Mouse (Mus musculus): ENCODE results near the gene Ajuba. TPM values are rescaled to one million over a fixed set of nuclear protein-coding genes. Genes with fewer than 3 reads are reported as not detected.
"Not testable (repeated sequence)": the region's sequence is repeated elsewhere in the genome, so short reads cannot be mapped to it uniquely, and the experiment has no call there.

Ajuba gene
- 10 to 100 TPM; 23.7 to 41.6 (median 32.6) TPM for total RNA-seq (2022)

- DNase-seq, result peak; percentile 89
Observed at GRCm38 (mm10) chr14:54577089-54577982, at the start of gene Ajuba. TSS of gene Ajuba (minus strand) at chr14:54577558.

DNA sequence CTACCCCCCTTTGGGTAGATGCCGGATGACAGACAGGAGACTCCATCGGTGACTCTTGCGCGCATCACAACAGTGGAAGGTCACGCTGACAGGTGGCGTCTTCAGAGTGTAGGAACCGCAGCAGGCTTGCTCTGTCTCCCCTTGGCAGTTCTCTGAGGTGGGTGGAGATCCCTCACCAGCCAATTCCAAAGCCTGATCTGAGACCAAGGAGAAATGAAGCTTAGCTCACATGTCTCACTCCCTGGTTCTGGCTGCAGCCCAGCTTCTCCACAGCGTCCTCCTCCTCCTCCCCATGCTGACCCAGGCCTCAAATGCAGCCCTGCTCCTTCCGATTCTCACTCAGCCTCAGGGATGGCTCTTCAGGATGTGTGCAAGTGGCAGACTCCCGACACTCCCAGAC lies 47.6 kb upstream of the Ajuba start:
- no peak for DNase-seq

GRCm38 (mm10) chr14:54623334-54623733 lies 46.0 kb upstream of the Ajuba start:
- no peak for DNase-seq

DNA sequence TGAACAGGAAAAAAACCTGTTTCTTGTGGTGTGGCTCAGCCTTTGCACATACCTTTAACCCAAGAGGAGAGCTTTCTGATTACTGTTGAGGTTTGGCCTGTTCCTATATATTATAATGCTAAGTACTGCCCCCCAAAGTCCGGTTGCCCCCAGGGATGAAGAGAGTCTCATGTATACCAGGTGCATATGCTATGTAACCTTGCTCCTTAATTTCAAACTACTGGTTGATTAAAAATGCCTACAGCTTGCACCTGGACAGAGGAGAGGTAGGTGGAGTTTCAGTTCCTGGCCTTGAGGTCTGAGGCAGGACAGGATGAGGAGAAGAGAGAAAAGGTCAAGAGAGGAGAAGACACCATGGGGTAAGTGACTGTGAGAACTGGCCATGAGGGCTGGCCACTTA lies 43.8 kb upstream of the Ajuba start, which contains the start of gene Psmb11:
TSS of gene Psmb11 (plus strand) at position 301 of the 400 bp plus-strand sequence.
- no peak for DNase-seq

DNA sequence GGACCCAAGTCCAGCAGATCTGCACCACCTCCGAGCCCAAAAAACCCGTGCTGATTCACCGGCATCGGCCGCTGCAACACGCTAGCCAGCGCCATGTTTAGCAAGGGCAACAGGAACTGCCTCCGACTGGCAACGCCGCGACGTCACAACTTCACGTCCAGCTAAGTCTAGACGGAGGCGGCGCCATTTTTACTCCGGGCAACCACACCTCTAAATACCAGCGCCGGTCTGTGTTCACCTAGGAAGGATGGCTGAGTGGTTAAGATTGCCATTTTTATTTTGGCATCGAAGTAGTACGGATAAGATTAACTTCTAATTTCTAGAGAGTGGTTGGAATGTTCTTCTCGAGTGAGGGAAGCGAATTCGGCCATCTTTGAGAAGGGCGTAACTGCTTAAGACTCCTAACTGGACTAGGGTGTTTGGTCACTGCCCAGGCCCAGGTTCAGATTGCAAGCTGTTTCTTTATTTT lies 40.6 kb upstream of the Ajuba start, which contains the start of gene Psmb5:
TSS of gene Psmb5 (minus strand) at position 126 of the 469 bp plus-strand sequence.
- peak; percentile 86 for DNase-seq

- no peak for DNase-seq
Observed at GRCm38 (mm10) chr14:54617152-54617896, 40.0 kb upstream of the Ajuba start.

- no peak for DNase-seq
Observed at GRCm38 (mm10) chr14:54616226-54616825, 39.0 kb upstream of the Ajuba start.

DNA sequence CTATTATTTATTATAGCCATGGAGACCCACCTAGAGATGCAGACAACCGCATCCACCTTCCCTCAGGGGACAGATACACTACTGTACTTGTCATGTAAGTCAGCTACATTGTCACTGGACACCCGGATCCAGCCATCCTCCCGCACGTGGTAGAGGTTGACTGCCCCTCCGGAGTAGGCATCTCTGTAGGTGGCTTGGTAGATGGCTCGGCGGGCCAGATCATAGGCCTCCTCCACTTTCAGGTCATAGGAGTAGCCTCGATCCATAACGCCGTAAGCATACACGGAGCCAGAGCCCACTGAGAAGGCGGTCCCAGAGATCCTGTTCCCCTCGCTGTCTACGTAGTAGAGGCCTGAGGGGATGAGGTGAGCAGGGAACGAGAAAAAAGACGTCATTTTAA lies 36.8 kb upstream of the Ajuba start:
- DNase-seq, result not testable (repeated sequence)

DNA sequence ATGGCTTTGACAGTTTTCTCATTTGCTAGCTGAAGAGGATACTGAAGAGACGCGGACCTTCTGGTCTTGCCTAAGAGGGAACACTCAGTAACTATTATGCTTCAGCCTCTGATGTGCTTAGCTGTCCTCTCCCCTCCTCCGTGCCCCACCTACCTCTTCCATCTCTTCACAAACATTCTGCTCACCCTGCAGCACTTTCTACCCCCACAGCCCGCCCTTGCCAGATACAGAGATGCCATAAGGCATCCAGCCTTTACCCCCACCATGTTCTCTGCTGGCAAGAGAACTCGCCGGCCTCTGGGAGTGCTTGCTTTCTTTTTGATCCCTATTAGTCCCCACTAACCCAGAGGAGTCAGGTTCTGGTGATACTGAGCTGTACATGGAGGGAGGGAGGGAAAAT lies 33.3 kb upstream of the Ajuba start:
- DNase-seq, result no peak

DNA sequence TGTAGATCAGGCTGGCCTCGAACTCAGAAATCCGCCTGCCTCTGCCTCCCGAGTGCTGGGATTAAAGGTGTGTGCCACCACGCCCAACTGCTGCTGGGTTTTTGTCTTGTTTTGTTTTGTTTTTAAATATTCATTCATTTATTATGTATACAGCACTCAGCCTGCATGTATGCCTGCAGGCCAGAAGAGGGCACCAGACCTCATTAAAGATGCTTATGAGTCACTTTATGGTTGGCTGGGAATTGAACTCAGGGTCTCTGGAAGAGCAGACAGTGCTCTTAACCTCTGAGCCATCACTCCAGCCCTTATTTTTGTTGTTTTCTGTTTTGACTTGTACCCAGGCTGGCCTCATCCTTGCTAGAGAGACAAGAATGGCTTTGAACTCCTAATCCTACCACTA lies 32.6 kb upstream of the Ajuba start:
- no peak for DNase-seq

DNA sequence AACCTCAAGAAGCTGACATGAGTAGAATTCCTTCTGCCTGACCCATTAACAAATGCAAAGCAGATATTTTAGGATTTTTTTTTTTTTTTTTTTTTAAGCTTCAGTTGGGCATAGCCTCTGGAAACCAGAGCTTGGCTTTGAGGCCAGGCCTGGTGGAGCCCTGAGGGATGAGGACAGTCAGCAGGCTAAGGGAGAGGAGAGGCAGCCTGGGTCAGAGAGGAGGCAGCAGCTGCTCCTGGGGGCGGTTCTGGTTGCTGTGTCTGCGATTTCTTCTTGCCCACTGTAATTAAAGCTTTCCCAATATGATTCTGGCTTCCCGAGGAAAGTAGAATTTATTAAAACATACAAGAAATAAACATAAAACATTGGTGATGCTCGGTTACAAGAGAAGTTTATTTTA lies 31.9 kb upstream of the Ajuba start:
- no peak for DNase-seq

DNA sequence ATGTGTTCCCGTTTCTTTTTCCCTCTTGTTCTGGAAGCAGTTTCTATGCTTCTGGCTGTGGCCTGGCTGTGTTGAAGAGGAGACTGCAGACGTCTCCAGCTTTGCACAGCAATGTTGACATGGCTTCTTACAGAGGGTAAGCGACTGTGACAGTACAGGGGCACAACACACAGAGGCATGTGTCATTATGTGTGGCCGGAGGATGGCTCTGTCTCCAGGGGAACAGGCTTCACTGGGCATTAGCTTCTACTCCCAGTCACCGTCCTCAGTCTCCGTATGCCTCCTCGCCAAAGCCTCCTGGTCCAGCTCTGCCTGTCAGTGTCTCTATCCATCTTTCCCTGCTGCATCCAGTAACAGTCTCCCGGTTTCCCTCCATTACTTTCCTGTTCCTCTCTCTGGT lies 29.9 kb upstream of the Ajuba start:
- no peak for DNase-seq

DNA sequence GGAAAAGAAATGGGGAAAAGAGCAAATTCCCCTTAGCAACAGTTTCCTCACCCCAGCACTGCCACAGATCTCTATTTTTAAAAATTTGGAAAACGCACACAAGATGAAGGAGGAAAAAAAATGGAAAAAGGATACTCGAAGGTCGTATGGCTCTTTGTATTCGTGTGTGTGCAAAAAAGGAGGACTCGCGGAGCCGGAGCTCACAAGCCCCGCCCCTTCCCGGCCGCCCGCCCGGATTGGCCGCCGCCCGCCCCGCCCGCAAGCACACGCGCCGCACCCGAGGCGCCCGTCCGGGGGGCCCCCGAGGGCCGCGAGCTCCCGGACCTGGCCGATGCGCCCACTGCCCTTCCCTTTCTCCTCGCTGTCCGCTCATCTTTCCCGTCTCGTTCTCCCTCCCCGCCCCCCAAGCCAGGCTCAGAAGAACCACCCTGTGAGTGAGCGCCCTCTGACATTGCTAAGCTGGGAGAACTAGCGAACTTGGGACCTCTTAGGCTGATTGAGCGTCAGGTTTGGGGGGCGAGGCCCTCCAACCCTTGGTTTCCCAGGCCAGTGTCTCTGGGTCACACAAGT lies 28.5 kb upstream of the Ajuba start, which contains the start of gene 4931414P19Rik:
TSS of gene 4931414P19Rik (minus strand) at position 242 of the 570 bp plus-strand sequence.
- peak; percentile 49 for DNase-seq

GRCm38 (mm10) chr14:54603686-54604085 lies 26.3 kb upstream of the Ajuba start:
- DNase-seq, result no peak

DNA sequence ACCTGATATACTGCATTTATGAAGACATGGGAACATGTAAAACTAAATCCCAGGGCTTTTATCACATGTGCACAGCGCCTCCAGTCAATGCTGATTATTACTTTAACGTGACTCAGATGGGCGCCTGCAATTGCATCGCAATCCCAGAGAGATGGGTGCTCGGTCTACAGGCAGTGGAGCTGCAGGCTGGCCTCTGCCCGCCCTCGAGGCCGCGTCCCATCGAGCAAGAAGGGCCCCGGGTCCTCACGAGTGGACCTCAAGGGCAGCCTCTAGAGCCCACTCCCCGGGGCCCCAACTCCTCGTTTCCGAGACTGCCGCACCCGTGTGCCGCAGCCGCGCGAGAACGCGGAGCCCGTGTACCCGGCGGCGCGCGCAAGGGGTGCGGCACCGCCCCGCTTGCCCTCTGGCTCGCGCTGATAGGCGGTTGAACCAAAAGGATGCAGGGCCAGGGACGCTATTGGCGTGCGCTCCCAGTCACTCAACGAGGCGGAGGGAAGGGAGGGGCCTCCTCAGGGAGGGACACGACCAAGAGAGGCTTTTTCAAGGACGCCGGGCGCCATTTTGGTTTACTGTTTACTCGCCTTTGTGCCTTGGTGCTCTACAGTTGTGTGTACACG lies 25.8 kb upstream of the Ajuba start:
- DNase-seq, result peak; percentile 95

- DNase-seq, result no peak
Observed at GRCm38 (mm10) chr14:54602613-54603012, 25.3 kb upstream of the Ajuba start.

GRCm38 (mm10) chr14:54601601-54602000 lies 24.2 kb upstream of the Ajuba start:
- no peak for DNase-seq

GRCm38 (mm10) chr14:54597084-54597483 lies 19.7 kb upstream of the Ajuba start:
- no peak for DNase-seq

GRCm38 (mm10) chr14:54594631-54595414 lies 17.5 kb upstream of the Ajuba start:
- DNase-seq, result no peak

DNA sequence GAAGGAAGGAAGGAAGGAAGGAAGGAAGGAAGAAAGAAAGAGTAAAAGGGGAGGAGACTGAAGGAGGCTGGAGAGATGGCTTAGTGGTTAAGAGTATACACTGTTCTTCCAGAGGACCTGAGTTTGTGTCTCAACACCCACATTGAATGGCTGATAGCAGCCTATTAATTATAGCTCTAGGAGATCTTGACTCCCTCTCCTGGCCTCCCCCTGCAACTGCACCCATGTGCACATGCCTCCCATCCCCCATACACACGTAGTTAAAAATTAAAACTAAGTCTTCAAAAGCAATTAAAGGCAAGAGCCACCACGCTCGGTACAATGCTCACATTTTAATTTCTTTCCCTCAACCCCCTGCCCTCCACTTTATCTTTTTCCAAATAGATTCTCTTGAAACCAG lies 16.7 kb upstream of the Ajuba start:
- no peak for DNase-seq

DNA sequence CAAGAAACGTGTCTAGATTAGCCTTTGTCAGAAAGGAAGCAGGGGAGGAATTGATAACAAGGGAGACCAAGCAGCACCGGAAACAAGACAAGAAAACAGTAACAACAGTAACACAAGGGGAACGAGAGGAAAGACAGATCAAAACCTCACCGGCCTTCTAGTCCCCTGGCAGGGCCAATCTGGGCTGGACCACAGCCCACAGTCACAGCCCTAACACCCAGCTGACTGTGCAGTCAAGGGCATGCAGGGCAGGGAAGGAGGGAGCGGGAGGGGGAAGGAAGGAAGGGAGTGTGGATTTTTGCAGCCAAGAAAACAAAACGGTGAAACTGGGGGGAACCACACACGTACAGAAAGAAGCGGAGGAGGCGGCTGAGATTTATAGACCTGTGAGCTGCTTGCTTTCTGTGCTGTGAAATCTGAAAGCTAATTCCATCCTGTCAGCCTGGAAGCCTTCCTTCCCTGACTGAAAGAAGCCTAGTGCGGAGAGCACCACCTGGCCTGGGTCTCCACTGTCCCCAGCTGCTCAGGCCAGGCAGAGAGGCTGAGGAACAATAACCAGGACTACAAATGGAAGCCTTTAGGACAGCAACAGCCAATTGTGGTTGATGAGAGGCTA lies 15.1 kb upstream of the Ajuba start:
- DNase-seq, result no peak

Data from adrenal gland, adult 8-10 months (tissue).